Mouse (Mus musculus): Measurements from ENCODE around the gene Nexn.
"Not testable (repeated sequence)": the region's sequence is repeated elsewhere in the genome, so short reads cannot be mapped to it uniquely, and the experiment has no call there.

The Nexn gene

DNA sequence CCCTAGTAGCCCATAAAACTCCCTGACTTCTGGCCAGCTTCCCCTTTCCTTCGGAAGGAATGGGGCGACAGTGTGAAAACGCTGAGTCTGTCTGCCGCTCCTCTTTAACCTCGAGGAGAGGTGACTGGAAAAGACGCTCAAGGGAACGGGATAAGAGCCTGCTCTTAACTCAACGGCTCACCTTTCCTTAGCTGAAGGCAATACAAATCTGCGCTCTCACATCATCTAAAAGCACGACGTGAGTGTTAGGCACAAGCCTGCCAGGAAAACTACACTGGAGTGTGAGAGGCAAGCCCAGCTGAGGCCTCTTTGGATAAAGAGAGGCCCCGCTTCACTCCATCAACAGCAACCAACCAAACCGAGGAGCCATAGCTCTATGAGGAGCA, at the start of gene Nexn:
TSS of gene Nexn (minus strand) at position 315 of the 386 bp plus-strand sequence.
- DNase-seq, result no peak

DNA sequence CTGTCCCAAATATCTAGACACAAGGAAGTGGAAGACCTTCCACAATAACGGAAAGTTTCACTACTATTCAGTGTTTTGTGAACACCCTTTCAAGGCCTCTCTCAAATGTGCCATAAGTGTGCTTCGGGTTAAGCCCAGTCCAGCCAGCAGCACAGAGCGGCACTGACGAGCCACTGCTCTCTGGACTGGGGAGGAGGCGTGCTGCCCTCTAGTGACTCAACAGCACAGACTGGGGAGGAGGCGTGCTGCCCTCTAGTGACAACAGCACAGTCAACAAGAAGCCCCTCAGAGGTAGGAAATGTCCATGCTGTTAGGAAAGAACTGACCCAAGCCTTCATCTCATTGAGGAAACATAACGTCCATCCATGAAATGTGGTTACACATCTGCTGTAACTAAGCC, 49.5 kb upstream of the Nexn start:
- DNase-seq, result peak; percentile 59

DNA sequence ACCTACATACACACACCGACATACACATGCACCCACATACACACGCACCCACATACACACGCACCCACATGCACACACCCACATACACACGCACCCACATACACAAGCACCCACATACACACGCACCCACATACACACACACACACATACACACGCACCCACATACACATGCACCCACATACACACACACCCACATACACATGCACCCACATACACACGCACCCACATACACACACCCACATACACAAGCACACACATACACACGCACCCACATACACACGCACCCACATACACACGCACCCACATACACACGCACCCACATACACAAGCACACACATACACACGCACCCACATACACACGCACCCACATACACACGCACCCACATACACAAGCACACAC, 48.5 kb upstream of the Nexn start:
- not testable (repeated sequence) for DNase-seq

DNA sequence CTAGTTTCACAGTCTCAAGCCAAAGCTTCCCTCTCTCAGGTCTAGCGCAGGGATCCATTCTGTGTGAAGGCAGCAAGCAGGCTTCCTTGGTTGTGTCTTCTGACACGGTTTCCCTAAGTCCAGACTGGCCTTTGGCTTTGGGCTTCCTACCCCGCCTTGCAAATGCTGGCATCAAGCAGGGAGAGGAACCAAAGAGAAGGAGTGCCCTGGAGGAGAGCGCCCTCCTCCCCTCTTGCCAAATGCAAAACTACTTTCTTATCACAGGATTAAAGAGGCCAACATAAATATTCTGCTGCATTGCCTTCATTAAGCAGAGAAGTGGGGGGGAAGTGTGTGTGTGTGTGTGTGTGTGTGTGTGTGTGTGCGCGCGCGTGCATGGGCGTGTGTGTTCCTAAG, 43.1 kb upstream of the Nexn start:
- DNase-seq, result no peak

DNA sequence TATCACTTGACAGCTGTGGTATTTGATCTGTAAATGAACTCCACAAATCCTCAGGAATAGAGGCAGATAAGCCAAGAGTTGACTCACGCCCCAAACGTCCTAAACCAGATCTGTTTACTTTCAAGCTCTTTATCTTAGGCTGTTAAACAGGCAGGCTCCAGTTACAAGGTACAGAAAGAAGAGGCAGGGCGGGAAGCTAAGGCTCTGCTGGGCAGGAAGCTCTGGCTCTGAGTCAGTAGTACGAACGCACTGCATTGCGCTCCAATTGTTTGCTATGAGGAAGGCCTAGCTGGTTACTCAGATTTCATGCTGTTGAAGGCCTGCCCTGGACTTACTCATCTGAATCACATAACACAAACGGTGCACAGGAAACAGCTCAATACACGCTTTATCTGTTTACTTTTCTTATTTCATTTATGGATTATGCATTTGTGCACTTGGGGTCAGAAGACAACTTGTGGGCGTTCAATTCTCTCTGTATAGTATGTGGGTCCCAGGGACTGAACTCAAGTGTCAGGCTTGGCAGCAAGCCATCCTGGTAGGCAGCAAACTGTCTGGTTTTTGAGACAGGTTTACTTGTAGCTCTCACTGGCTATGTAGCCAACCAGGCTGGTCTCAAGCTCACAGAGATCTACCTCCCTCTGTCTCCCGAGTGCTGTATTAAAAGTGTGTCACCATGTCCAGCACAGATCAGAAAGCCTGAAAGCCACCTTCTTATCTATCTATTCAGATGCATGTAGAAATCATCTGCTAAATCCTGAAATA, 42.5 kb upstream of the Nexn start:
- DNase-seq, result no peak

DNA sequence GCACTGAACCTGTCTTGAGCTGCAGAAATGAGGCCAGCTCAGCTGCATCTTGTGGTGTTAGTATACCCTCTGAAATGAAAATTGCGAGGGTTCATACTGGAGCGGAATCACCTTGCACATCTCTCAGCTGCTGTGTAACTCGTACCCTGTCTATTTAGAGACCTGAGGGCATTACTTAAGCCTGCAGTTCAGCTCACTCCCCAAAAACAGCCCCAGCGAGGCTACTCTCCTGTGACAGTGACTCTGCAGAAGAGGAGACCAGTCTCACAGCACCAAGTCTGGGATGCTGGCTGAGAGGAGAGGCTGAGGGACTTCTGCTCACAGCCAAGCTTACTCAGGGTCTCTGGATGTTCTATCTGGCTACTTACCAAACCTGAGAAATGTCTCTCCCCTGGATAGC, 39.8 kb upstream of the Nexn start:
- DNase-seq, result no peak

DNA sequence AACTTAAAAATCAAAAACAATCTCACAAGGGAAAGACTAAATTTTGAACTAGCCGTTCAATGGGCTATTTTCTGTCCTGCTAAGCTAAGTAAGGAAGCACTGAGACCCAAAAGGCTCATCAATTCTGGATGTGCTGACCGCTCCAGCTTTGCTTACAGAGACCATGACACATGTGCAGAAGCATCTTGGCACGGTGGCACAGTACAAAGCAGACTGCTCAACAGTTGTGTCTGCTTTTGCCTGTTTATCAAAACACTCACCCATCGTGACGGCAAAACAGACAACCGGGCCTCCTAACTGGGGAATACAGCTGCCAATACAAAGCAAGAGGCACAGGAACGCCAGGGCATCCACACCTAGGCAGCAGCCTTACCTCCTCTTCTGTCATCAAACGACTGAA, 38.9 kb upstream of the Nexn start:
- no peak for DNase-seq

DNA sequence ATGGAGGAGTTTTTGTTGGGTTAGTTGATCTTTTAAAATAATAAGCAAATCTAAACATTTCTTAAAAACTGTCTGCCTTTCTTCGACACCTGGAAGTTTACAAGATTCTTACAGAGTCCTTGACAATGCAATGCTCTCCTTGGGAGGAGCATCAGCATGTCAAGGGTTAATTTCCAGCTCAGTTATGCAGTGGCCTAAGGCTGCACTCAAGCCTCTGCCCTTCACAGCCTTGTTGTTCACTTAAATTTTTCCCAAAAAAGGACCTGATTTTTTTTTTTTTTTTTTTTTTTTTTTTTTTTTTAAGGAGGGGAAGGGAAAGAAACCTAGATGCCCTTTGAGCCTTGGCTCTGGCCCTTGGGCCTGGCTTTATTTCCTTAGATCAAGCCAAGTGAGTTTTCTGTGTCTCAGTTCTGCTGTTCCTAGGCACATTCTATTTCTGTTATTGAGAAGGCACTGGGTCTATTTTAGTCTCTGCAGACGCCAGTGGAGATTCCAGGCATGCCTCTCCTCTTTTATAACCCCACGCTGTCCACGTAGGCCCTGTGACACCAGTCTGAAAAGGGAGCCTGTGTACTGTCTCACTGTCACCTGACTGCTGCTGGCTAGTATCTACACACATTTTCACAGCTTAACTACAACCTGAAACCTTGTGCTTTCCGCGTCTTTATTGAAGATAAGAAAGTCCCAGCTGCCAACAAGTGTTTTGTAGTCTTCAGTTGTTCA, 38.1 kb upstream of the Nexn start:
- DNase-seq, result no peak

DNA sequence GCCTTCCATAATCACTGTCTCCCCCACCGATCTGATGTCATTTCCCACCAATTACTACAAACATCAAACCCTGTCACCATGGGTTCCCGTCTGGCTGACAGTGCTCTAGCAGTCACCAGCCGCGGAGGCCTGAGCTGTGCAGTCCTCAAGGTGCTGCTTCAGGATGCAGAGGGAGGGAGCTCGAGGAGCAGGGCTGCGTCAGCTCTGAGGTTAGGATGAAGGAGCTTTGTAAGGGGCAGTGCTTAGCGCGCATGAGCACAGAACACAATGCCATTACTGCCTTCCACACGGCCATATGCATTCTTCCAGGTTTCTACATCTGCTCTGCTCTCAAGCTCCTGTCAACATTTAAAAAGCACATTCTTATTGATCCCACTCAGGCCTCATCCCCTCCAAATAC, 36.8 kb upstream of the Nexn start:
- DNase-seq, result no peak

DNA sequence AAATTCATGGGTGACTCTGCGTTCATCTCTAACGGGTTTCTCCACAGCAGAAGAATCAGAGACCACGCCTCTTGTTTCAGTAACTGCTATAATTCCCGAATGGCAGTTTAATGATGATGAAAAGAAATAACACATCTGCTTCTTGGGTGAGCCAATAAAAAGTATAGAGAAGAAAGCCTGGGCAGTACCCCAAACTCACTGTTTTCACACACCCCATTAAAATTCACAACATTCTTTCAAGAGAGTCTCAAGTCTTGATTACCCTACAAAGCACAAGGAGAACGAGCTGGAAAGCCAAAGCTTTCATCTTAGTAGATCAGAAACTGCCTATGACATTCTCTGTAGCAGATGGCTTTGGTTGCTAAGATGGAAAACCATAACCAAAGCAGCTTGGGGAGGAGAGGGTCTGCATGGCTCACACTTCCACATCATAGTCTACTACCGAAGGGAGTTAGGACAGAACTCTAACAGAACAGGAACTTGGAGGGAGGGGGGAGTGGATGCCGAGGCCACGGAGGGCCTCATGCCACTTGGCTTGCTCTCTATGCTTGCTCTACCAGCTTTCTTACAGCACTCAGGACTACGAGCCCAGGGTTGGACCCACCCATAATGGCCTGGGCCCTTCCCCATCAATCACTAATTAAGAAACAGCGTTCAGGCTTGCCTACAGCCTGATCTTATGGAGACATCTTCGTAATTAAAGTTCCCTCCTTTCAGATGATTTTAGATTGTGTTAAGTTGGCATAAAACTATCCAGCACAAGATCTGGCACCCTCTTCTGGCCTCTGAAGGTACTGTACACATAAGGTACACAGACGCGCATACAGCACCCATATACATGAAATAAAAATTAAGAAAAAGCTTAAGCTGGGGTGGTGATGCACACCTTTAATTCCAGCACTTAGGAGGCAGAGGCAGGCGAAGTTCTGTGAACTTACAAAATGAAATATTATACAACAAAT, 34.5 kb upstream of the Nexn start:
- DNase-seq, result no peak

DNA sequence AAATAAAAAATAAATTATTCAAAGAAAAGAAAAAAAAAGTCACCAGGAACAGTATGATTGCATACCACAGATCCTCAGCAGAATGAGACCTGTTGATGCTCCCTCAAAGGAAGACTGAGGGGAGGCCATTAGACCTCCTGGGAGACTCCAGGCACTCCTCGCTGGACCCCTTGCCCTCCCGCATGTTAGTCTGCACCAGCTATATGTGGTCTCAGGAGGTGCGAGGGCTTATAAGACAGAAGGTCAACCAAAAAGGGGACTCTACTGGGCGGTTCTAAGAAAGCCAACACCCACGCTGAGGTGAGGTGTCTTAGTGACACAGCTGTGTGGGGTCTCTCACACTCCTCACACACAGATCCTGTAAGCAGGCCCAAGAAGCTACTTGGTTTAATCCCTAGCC, 29.7 kb upstream of the Nexn start:
- DNase-seq, result no peak

DNA sequence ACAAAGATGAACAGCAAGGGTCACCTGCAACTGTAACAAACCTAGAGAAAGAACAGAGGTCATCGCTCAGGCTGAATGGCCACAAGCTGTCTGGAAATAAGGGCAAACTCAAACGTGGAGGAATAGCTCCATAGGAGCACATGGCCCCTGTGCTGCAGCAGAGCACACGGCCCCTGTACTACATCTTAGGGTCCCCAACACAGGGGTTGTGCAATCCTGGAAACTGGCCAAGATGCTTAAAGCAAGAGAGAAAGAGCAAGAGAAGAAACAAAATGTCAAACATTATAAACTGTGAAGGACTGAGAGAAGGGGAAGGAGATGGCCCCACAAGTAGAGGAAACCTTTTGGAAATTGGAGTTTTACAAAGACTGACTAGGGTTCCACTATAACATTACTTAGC, 28.2 kb upstream of the Nexn start:
- DNase-seq, result no peak

DNA sequence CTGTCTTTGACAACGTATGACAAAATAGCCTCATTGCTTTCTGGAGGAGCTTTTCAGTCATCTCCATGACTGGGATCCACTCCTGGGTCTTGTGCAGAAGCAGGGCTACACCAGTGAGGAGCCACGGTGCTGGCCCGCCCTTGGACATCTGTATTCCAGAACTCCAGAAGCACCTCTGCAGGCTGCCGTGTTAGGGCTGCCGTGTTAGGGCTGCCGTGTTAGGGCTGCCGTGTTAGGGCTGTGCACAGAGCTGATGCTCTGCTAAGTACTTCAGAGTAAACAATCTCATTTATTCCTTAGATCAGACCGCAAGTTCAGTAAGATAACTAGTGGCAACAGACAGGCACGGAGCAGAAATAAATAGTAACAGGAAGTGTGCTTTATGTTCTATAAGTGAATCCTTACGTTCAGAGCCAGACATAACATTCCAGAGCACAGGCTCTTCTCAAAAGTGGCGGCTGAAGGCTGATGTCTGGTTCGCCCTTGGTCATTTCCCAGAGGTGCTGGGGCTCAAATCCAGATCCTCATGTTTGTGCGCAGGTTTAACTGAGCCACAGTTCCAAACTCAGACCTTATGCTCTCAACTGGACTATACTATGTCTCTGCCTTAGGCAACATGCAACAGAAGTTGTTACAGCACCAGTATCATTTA, 27.5 kb upstream of the Nexn start:
- no peak for DNase-seq

DNA sequence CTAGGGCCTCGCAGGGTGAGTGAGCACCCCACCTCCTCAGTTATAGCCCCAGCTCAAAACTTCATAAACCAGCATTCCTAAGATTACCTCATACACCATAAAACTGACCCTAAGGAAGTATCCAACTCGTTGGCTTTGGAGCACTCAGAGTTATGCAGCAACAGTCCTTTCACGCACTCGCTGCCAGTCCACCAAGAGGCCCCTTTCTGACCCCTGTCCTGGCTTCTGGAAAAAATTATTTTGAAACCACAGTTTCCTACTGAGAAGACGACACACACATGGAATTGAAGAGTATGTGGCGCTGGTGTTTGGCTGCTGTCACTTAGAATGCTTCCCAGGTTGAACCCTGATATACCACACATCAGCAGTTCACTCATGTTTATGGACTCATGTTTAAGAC, 25.7 kb upstream of the Nexn start:
- DNase-seq, result no peak

DNA sequence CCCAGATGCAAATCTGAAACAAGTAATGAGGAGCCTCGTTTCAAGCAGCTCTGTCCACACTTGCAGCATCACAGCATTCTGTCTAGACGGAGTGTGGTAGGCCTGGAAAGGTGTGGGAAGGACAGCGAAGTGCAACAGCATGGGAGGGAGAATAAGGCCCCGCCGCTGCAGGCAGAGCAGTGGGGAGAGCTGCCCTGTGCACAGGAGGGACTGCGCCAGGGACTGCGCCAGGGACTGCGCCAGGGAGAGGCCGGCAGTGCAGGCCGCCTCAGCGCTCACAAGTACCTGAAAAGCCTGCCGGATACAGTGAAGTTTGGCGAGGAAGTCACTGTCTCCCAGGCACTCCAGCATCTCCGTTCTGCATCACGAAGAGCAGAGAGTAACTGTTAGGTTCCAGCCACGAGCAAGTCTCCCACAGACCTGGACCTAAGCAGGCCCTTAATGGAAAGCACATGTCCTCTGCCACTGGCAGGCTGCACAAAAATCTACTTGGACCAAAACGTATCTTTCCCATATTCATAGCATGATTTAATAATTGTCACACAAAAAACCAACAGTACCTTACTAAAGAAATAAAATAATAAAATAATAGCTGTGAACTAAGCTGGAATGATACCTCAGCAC, 24.1 kb upstream of the Nexn start:
- no peak for DNase-seq

DNA sequence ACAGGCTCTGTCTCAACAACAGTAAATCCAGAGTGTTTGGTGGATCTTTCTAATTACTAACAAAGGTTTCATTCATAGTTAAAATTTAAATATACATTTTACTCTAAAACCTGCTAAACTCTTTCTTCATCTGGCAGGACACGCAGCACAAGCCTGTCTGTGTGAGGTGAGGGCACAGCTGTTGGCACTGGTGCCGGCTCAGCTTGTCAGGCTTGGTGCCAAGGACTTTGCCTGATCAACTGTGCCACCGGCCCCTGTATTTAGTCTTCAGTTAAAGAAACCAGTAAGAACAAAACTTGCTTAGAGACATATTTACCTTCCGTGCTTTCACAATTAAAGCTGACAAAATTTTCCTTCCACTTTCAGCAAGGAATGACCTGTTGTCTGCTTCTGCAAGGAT, 22.6 kb upstream of the Nexn start:
- DNase-seq, result no peak

DNA sequence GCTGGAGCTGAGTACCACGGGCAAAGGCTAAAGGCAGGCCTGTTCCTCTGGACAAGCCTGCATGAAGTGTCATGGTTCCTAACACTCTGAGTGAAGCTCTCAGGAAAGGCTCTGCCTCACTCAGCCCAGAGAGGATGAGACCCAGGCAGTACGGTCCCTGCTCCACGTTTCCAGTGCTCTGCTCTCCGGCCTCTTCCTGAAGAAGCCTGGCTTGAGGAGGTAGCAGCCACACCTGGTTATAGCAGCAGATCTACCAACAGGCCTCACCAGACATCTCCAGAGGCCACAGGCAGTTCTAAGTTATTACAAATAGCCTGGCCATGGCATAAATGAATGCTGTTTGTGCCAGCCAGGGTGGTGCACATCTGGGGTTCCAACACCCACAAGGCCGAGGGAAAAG, 22.1 kb upstream of the Nexn start:
- no peak for DNase-seq

DNA sequence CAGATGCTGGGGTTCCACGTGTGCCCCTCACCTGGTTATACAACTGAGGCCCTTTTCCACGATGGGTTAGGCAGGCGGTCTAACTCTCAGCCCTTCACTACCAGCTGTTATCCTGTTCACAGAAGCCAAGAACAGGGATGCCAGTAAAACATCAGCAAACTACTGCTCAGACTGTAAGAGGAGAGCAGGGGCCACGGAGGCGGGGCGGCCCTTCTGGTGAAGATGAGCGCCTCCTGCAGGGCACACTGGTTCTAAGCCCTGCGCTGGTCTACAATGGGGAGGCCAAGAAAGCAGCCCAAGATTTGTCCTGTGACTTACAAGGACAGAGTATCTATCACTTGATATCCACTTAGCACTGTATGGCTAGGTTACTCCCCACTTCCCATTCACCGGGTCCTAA, 21.7 kb upstream of the Nexn start:
- DNase-seq, result no peak

DNA sequence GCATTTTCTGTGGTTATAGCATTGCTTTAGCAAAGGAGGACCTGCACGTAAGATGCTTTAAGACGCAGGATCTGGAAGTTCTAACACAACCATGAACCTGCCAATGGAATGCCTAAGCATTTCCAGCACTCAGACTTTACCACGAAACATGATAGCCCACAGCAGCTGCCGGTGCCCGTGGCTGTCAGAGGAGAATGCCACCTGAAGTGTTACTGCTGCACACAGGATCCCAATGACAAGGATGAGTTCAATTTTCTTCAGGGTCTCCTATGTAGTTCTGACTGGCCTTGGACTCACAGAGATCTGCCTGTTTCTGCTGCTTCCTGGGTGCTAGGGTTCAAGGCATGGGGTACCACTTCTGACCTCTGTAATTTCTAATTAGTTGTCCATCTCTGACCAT, 18.6 kb upstream of the Nexn start:
- no peak for DNase-seq

DNA sequence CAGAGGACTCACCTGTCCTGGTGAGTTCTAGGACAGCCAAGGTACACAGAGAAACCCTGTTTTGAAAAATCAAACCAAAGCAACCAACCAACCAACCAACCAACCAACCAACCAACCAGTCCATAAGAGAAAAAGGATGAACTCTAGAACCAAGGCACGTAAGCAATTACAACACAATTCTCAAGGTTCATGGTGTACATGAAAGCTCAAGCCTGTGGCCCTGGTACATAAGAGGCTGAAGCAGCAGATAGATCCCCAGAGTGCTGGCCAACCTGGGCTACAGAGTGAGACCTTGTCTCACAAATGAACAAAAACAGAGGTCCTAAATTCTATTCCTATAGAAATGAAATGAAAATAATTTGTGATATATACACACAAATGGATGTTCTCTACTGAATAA, 18.2 kb upstream of the Nexn start:
- no peak for DNase-seq

DNA sequence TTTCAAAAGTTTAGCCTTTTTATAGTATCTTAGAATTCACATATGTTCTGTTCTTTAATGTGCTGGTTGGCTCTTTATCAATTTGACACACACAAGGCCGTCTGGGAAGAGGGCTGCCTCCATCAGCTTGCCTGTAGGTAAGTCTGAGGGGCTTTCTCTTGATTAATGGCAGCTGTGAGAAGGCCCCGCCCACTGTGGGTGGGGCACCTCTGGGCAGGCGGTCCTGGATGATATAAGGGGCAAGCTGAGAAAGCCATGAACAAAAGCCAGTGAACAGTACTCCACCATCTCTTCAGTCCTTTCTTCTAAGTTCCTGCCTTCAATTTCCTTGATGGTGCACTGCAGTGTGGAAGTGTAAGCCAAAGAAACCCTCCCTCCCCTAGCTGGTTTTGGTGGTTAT, 16.0 kb upstream of the Nexn start:
- DNase-seq, result no peak

DNA sequence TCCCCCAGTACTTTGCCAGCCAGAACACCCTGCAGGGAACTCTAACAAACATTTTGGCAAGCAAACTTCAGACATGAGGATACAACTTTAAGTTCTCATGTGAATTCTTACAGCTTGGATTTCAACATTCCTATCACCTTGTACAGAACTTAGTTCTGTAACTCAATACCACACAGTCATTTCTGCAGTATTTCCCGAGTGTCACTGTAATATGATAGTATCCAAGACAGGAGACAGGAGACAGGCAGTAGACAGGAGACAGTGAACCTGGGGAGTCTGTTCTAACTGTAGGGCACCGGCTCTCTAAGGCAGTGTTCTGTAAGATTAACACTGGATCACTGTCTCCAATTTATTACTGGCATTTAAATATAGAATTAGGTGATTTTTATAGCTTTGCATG, 12.3 kb upstream of the Nexn start:
- DNase-seq, result no peak

DNA sequence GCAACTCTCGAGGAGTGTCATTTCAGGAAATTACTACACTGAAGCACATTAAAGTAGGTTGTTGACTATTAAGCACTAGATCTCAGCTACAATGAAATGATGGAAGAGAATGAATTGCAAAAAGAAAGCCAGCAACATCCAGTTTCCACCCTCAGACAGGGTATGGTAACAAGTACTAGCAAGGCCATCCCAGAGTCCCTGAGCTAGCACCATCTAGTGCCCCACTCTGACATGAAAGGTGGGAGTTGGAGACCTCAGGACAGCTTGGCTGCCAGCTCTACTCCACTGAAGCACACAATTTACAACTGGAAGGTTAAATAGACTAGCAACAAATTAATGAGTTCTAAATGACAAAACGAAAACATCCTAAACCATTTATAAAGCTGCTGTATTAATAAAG, 11.8 kb upstream of the Nexn start:
- no peak for DNase-seq

Data from cerebellum, adult 11 months (tissue).